Mouse (Mus musculus): Measurements from ENCODE around the gene Kcnd3. TPM values are rescaled to one million over a fixed set of nuclear protein-coding genes. Genes with fewer than 3 reads are reported as not detected.
"Not testable (repeated sequence)": the region's sequence is repeated elsewhere in the genome, so short reads cannot be mapped to it uniquely, and the experiment has no call there.

Kcnd3 gene
- polyA plus RNA-seq, 1 experiment from 2014 or later, result 8.4 TPM

- no peak for ATAC-seq (replicated peaks)
- Histone ChIP-seq H3K4me1 (peaks cover 23% of the 10 kb centered on the region), H3K4me3 (no peak overlapping the region), H3K36me3 (no peaks in the 10 kb centered on the region), H3K27me3 (no peaks in the 10 kb centered on the region; the same call in 1 of the 2 replicates), H3K27ac (replicated peaks) (no peak overlapping the region), H3K4me2 (replicated peaks) (no peak overlapping the region), H3K9me3 (no peaks in the 10 kb centered on the region), H3K9ac (replicated peaks) (no peak overlapping the region)
- 53% methylated on average over 3 of the region's 3 CpGs for WGBS
Observed at GRCm38 (mm10) chr3:105699241-105699933, 247.3 kb downstream of the Kcnd3 start.

DNA sequence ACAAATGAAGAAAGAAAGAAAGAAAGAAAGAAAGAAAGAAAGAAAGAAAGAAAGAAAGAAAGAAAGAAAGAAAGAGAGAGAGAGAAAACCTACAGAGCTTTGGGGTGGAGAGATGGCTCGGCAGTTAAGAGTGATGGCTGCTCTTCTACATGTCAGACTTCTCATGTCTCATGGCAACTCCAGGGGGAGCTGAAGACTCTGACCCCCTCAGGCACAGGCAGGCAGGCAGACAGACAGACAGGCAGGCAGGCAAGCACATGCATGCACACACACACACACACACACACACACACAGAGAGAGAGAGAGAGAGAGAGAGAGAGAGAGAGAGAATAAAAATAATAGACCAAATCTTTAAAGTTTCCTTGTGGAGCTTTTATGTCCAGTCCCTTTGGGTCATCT lies 248.7 kb downstream of the Kcnd3 start:
- not testable (repeated sequence) for H3K4me2 ChIP-seq (replicated peaks); H3K9me3 ChIP-seq; H3K27me3 ChIP-seq; H3K9ac ChIP-seq (replicated peaks); H3K27ac ChIP-seq (replicated peaks); H3K4me3 ChIP-seq; ATAC-seq (replicated peaks); H3K36me3 ChIP-seq
- WGBS, result 48% methylated on average over 1 of the region's 1 CpGs
- peaks cover 30% of the 10 kb centered on the region for H3K4me1 ChIP-seq

DNA sequence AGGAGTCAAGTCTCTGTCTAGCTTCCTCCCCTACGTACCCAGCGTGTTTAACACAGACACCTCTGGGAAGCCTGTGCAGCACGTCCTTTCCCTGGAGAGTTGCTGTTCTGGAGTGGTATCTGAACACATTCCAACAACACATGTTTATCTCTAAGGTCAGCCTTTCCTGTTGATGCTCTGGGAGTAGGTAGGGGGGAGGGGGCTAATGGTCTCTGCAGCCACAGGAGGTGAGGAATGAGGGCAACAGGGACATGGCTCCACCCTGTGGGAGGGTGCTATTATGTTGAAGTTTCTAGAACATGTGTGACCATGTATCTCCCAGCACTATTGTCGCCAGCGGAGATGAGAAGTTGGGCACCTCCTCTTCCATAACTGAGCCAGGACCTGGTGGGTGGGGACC lies 249.3 kb downstream of the Kcnd3 start:
- Histone ChIP-seq H3K4me3 (no peak overlapping the region), H3K9ac (replicated peaks) (no peak overlapping the region), H3K9me3 (no peaks in the 10 kb centered on the region), H3K4me2 (replicated peaks) (no peak overlapping the region), H3K36me3 (no peaks in the 10 kb centered on the region), H3K4me1 (peaks cover 30% of the 10 kb centered on the region), H3K27ac (replicated peaks) (no peak overlapping the region), H3K27me3 (no peaks in the 10 kb centered on the region; the same call in 1 of the 2 replicates)
- no peak for ATAC-seq (replicated peaks)
- 73% methylated on average over 5 of the region's 5 CpGs for WGBS

DNA sequence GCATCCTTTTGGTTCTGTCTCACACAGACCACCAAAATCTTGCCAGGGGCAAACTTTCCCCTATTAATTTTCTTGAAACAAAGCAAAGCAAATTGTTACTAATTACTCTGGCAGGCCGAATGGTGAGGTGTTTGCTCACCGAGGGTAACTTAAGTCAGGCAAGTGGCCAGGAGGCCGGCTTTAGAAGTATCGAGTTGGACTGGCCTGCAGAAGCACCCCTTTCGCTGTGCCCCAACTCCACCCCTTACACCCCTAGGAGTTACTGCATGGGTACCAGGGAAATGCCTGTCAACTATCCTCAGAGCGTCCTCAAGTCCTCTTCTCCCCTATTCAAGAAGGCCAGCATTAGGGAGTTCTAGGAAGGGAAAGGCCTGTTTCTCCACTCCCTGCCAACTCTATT lies 251.4 kb downstream of the Kcnd3 start:
- no peak for ATAC-seq (replicated peaks)
- Histone ChIP-seq H3K36me3 (no peaks in the 10 kb centered on the region), H3K4me3 (no peak overlapping the region), H3K27ac (replicated peaks) (no peak overlapping the region), H3K9ac (replicated peaks) (no peak overlapping the region), H3K4me2 (replicated peaks) (no peak overlapping the region), H3K4me1 (peaks cover 28% of the 10 kb centered on the region), H3K9me3 (no peaks in the 10 kb centered on the region), H3K27me3 (no peaks in the 10 kb centered on the region; the same call in 1 of the 2 replicates)
- WGBS, result 42% methylated on average over 6 of the region's 6 CpGs

DNA sequence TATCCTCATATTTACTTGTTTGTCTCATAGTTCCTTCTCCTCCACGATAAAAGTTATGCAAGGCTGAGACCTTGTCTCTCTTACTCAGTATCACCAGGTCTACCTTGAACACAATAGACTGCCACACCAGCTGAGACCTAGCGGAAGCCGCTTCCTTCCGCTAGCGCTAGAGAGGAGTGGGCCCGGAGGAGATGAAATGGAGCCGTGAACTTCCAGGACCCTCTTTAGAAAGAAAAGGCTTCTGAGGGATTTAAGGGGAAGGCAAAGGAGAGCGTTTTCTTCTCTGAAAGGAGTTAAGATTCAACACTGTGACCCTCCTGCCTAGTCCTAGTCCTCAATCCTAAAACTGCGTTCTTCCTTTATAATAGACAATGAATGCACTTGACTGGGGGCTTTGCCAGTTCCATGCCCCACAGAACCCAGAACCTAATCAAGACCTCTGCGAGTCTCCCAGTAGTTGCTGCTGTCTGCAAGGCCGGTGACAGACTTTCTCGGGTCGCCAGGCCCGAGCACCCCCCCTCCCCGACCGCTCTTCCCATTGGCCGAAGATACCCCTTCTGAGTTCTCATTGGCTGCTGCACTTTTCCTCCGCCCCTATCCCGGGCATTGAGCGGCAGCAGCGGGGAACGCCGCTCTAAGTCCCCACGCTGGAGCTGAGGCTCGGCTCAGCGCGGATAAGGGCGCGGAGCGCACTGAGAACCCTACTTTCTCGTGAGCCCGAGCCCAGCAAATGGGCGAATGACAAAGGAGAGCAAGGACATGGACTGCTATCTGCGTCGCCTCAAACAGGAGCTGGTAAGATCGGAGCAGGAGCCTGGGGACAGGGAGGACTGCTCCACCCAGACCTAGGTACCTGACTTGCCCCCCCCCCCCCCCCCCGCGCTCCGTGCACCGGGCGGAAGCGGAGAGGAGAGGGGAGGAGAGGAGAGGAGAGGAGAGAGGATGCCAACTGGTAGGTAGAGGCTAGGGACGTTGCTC lies 252.2 kb downstream of the Kcnd3 start, which contains the start of gene Inka2:
Gene Inka2, plus strand, starts transcription at position 569 of the 978 bp plus-strand sequence.
- 3% methylated on average over 42 of the region's 43 CpGs for WGBS
- Histone ChIP-seq H3K9ac (replicated peaks) (peak within 1 kb of the TSS; percentile 49), H3K27me3 (no peaks in the 10 kb centered on the region; the same call in 1 of the 2 replicates), H3K4me2 (replicated peaks) (peak within 1 kb of the TSS; percentile 96), H3K4me3 (peak within 1 kb of the TSS; percentile 49), H3K27ac (replicated peaks) (peak within 1 kb of the TSS; percentile 62), H3K9me3 (no peaks in the 10 kb centered on the region), H3K36me3 (no peaks in the 10 kb centered on the region), H3K4me1 (peaks cover 28% of the 10 kb centered on the region)
- ATAC-seq (replicated peaks), result peak; percentile 98

- ATAC-seq (replicated peaks), result peak; percentile 72
- Histone ChIP-seq H3K4me1 (peaks cover 30% of the 10 kb centered on the region), H3K9me3 (no peaks in the 10 kb centered on the region), H3K36me3 (no peaks in the 10 kb centered on the region), H3K4me3 (peak overlapping the region; percentile 49), H3K4me2 (replicated peaks) (peak overlapping the region; percentile 96), H3K9ac (replicated peaks) (peak overlapping the region; percentile 49), H3K27me3 (no peaks in the 10 kb centered on the region; the same call in 1 of the 2 replicates), H3K27ac (replicated peaks) (peak overlapping the region; percentile 62)
- WGBS, result under 1% methylated on average over 28 of the region's 28 CpGs
Observed at GRCm38 (mm10) chr3:105705061-105705549, 253.0 kb downstream of the Kcnd3 start.

DNA sequence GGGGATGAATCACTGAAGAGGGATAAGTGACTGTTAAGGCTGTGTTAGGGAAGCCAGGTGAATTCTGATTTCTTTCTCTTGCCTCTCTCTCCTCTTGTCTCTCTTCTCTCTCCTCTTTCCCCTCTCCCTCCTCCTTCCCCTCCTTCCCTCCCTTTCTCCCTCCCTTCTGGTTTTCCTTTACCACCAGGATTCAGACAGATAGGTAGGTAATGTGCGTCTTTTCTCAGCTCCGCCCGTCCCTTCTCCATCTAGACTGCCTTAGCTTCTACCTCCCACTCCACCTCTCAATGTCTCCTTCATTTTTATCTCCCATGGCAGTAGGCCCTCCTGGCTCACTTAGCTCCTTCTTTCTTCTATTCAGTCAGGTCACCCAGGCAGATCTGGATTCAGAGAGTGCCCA lies 253.4 kb downstream of the Kcnd3 start:
- ATAC-seq (replicated peaks), result no peak
- Histone ChIP-seq H3K4me3 (peak overlapping the region; percentile 49), H3K4me2 (replicated peaks) (peak overlapping the region; percentile 96), H3K27me3 (no peaks in the 10 kb centered on the region; the same call in 1 of the 2 replicates), H3K27ac (replicated peaks) (peak overlapping the region; percentile 62; the same call in 1 of the 2 replicates), H3K9ac (replicated peaks) (peak overlapping the region; percentile 49), H3K4me1 (peaks cover 34% of the 10 kb centered on the region), H3K36me3 (no peaks in the 10 kb centered on the region), H3K9me3 (no peaks in the 10 kb centered on the region)
- WGBS, result 25% methylated on average over 3 of the region's 3 CpGs

DNA sequence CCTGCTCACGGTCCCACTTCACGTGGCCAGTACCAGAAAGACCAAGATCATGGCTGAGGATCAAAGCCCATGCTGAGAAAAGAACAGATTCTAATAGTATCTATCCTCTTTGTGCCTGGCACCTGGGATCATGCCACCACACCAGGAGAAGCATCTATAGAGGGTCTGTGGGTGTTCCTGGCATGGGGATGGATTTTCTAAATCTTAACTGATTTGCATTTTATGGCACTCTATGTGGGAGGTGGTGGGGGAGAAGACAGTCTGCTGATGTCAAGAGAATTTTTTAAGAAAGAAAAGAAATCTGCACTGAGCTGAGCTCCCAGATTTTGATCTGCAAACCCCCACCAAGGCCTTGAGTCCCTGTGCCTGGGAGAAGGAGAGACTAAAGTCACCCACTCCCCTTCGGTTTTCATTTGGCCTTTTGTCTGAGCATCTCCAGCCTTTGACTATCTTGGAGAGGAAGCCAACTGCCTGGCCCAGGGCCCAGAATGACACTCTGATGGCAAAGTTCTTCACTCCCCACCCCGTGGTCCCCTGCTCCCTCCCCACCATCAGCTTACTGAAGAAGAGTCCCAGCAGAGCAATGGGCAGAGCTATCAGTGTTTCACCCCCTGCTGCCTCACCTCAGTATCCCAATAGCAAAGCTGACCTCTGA lies 254.4 kb downstream of the Kcnd3 start:
- no peak overlapping the region for H3K9ac ChIP-seq (replicated peaks)
- H3K4me3 ChIP-seq, result peak overlapping the region; percentile 49; the same call in 1 of the 2 replicates
- no peak overlapping the region for H3K27ac ChIP-seq (replicated peaks)

GRCm38 (mm10) chr3:105707590-105707989 lies 255.5 kb downstream of the Kcnd3 start:
- Histone ChIP-seq H3K27ac (replicated peaks) (no peak overlapping the region), H3K9ac (replicated peaks) (no peak overlapping the region), H3K4me2 (replicated peaks) (no peak overlapping the region), H3K9me3 (no peaks in the 10 kb centered on the region), H3K27me3 (no peaks in the 10 kb centered on the region; the same call in 1 of the 2 replicates), H3K4me1 (peaks cover 36% of the 10 kb centered on the region), H3K36me3 (no peaks in the 10 kb centered on the region), H3K4me3 (no peak overlapping the region)
- 23% methylated on average over 7 of the region's 7 CpGs for WGBS
- no peak for ATAC-seq (replicated peaks)

More for the DNA sequence above, 254.4 kb downstream of the Kcnd3 start:
- H3K9me3 ChIP-seq, result no peaks in the 10 kb centered on the region
- no peaks in the 10 kb centered on the region; the same call in 1 of the 2 replicates for H3K27me3 ChIP-seq
- no peak for ATAC-seq (replicated peaks)
- WGBS, result 33% methylated on average over 4 of the region's 4 CpGs
- no peak overlapping the region; the same call in 1 of the 2 replicates for H3K4me2 ChIP-seq (replicated peaks)
- H3K4me1 ChIP-seq, result peaks cover 36% of the 10 kb centered on the region
- no peaks in the 10 kb centered on the region for H3K36me3 ChIP-seq

DNA sequence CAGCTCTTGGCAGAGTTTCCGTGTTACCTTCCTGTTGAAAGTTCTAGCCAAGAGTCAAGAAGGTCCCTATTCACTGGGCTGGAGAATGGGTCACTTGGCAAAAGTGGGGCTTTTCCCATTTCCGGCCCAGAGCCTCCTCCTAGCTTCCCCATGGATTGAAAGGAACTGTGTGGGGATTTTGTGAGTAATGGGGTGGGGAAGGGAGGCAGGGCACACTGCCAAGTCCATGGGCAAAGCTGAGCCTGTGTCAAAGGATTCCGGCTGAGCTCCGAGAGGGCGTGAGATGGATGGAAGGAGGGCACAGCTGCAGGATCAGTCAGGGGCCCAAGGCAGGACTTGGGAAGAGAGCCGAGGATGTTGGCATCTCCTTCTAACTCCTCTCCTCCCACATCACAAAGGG lies 258.1 kb downstream of the Kcnd3 start:
- no peaks in the 10 kb centered on the region for H3K36me3 ChIP-seq
- H3K27ac ChIP-seq (replicated peaks), result peak overlapping the region; percentile 15; the same call in 1 of the 2 replicates
- no peak overlapping the region for H3K4me2 ChIP-seq (replicated peaks)
- H3K27me3 ChIP-seq, result no peaks in the 10 kb centered on the region
- H3K9me3 ChIP-seq, result no peaks in the 10 kb centered on the region
- 0 out of 2 replicates have a peak, but pooled peaks have one; percentile 26 for ATAC-seq (replicated peaks)
- H3K4me3 ChIP-seq, result no peak overlapping the region
- WGBS, result 16% methylated on average over 6 of the region's 6 CpGs
- peaks cover 26% of the 10 kb centered on the region for H3K4me1 ChIP-seq
- no peak overlapping the region for H3K9ac ChIP-seq (replicated peaks)

DNA sequence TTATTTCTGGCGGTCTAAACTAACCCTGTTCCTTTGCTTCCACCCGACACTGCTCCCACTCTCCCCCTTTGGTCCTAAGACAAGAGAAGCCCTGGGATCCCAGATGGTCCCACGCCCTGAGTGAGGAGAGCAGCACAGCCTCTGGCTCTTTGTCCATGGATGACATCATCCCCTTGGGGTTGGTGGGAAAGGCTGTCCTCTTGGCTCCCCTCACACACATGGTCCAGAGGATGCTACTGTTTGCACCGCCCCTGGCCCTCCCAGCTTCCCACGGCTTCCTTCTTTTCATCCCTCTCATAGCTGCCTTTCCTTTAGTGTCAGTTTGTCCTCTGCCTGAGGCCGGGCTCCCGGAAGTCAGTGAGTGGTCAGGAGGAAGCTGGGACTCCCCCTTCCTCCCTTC lies 259.6 kb downstream of the Kcnd3 start:
- H3K27ac ChIP-seq (replicated peaks), result no peak overlapping the region
- H3K9ac ChIP-seq (replicated peaks), result no peak overlapping the region
- no peaks in the 10 kb centered on the region for H3K9me3 ChIP-seq
- no peak for ATAC-seq (replicated peaks)
- H3K27me3 ChIP-seq, result no peaks in the 10 kb centered on the region
- no peak overlapping the region for H3K4me3 ChIP-seq
- H3K4me1 ChIP-seq, result peaks cover 11% of the 10 kb centered on the region
- H3K36me3 ChIP-seq, result no peaks in the 10 kb centered on the region
- H3K4me2 ChIP-seq (replicated peaks), result no peak overlapping the region
- WGBS, result 78% methylated on average over 7 of the region's 7 CpGs
